Mouse (Mus musculus) thymus, postnatal 25 days (tissue): ENCODE measurements around the gene Astn1.

Source experiments
- DNase-seq: peaks from one replicate; pipeline ENCODE4 v3.0.0; 2022

Astn1 gene

GRCm38 (mm10) chr1:158536867-158537266 is 174.8 kb downstream of the Astn1 start:
- DNase-seq, result no peak

GRCm38 (mm10) chr1:158545095-158545494 is 183.0 kb downstream of the Astn1 start:
- DNase-seq, result no peak

DNA sequence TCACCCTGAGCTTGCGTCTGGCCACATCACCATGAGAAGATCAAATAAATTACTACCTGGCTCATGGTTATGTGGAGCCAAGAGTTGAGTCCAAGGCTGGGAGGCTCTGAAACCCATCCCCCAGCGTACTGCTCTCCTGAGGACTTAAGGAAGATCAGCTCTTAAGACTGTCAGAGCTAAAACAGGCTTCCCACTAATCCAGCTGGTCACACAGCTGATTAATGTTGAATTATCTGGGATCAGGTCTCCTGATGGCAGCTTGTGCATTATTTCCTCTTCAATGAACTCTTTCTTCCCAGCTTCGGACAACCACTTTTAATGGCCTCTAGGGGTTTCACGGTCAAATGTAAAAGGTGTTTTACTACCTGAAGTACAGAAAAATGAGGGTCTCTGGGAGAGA is 184.4 kb downstream of the Astn1 start:
- DNase-seq, result no peak

DNA sequence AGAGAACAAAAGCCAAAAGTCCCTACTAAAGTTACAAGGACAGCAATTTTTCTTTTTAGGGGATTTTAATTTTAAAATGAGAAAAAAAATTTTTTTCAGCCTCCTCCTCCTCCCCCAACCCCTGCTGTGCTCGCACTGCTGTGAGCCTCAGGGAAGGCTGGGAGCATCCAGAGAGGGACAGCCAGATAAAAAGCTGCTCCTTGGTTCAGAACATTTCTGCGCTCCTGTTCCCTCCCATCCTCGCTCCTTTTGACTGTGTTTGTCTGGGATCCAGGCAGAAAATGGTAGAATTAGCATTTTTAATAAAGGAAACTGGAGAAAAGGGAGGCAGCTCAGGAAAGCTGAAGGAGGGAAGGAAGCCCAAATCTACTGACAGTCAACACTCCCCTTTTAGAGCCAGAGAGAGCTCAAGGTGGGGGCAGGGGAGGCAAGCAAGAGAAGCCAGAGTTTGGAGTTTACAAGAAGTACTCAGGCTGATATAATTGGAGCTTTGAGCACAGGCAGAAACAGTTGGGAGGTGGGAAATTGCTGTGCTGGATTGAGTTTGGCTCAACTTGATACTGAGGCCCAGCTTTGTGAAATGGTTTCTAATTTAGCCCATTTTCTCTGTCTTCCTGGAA is 185.6 kb downstream of the Astn1 start:
- no peak for DNase-seq

GRCm38 (mm10) chr1:158548319-158548718 is 186.2 kb downstream of the Astn1 start:
- no peak for DNase-seq

DNA sequence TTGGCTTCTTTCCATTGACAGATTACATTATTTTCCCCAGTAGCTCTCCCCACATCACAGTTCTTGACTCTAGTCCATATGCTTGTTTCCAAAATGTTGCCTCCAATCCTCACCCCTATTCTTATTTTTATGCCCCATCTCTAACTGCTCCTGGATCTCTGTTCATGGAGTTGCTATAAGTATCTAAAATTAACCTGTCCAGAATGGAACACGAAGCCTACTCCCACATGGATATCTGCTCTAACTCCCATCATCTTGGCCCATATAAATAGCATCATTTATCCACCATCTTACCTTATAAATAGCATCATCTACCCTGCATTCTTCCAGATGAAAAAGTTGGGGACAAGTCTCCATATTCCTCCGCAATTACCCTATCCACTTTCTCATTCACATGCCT is 187.5 kb downstream of the Astn1 start:
- no peak for DNase-seq

DNA sequence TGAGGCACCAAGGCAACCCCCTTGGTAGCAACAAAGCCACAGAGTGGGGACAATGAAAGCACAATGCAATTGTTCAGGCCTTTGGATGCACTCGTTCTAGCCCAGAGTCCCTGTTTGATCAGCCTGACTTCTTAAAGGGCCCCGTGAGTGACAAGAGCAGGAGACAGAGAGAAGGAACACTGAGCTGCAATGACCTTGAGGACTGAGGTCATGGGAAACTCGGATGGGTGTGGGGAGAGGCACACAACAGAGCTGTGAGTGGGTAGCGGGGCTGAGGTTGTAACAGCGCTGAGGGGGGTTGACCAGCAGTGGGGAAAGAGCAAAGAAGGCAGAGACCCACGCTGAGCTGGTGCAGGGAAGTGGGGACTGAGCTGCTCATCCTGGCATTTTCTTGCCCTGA is 189.9 kb downstream of the Astn1 start:
- no peak for DNase-seq

DNA sequence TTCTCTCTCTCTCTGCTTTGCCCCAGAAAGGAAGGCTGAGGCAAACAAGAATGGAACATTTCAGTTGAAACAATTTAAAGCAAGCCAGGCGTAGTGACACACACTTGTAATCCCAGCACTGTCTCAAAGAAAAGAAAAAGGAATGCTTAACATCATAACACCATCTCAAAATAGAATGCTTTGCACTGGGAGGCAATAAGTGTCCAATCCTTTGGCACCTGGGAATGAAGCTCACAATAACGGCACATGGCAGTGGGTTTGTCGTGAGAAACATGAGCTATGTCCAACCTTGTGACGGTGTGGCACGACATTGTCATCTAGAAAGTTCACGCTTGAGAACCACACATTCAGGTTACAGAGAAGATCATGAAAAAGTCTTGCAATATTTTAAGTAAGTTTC is 191.3 kb downstream of the Astn1 start:
- no peak for DNase-seq

DNA sequence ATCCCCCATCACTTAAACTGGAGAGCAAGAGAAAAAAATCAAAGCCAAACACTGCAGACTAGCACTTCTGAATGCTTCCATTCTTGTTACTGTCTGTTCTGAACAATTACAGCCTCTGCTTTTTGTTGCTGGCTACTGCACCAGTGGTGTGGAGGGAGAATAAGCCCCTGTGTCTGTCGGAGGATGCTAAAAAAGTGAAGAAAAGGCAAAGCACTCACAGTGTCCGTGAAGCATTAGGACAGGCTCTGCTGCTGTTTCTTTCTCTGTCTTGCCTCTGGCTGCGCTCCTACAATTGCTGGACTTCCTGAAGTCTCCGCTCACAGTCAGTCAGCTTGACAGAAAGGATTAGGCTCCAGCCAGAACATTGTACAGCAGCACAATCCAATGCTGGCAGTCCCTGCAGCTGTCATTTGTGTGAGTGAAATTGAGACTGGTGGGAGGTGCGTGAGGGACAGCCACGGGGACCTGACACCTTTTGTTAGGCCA is 192.0 kb downstream of the Astn1 start:
- no peak for DNase-seq

GRCm38 (mm10) chr1:158573168-158573567 is 211.1 kb downstream of the Astn1 start:
- DNase-seq, result no peak

DNA sequence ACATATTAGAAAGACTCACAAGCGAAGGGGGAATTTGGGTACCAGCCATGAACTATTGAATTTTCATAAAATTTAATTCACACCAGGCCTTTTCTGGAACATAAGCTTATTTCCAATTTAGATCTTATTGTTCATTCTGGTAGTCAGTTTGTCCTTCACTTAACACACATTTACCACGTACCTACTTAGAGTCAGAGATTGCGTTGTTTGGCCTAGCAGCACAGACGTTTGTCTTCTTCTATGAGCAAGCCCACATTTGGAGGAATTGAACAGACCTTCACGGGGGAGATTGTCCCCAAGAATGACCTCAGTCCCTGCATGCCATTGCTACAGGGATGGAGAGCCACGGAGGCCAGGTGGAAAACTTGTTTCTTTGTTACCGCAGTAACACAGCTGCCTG is 211.5 kb downstream of the Astn1 start:
- DNase-seq, result no peak

DNA sequence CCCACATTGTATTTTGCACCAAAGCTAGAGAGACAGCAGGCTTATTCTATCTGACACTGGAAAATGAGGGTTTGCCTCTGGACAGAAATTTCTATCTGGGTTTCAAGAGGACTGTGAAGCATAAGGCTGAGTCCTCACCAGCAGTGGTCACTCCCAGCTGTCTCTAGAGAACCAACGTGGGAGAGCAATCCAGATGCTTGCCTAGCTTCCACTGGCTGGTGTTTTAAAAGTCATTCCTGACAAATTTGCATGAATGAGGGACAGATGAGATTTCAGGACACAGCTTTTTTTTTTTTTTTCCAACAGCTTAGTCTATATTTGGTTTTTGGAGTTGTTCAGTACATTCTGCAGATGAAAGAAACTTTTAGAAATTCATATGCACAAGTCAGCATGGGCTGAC is 213.9 kb downstream of the Astn1 start:
- DNase-seq, result no peak

DNA sequence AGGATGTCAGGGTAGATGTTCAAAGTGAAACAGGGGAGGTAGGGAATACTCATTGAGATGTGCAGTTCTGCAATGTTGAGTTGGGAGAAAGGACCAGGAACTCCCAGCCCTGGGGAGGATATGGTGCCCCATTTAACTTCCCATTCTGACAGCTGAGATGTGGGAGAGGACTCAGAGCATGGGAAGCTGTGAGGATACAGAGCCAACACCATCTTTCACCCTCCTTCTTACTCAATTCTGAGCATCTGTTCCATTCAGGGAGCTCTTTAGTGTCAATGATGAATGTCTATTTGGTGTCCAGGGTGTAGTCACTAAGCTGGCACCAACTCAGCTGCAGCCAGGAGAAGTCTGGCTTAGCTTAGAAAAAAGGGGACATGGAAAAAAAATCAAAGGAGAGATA is 219.7 kb downstream of the Astn1 start:
- DNase-seq, result no peak

DNA sequence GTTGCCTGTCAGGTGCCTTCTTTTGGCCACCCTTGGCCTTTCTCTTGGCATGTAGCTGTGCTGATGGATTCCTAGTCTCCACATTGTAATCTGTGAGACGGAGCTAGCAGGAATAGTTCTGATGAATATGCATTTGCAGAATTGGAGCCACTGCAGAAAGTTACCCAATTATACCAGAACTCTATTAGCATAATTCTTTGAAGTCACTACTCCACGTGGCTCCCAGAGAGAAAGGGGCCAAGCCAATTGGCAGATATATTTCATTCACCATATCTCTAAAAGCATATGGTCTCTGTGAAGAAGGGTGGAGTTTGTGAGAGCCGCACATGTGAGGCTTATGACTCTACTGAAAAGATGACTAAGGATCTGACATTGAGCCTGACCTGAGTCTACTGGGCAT is 226.8 kb downstream of the Astn1 start:
- DNase-seq, result no peak

GRCm38 (mm10) chr1:158596726-158597448 is 234.8 kb downstream of the Astn1 start:
- DNase-seq, result no peak

DNA sequence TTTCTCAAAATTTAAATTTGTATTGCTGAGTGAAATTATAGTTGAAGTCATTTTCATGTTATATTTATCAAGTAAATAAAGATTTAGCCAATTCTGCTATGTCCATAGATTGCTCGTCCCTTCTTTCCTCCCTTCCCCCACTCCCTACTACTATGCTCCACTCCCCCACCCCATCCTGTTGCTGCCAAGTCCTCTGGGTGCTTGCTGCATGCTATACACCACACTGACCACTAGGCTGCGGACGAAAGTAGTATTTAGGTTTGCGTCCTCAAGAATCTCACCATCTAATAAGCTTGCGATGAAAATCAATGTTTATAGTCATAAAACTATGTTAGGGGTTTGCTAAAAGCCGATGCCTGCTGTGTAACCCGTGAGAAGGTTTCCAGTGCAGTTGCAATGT is 235.9 kb downstream of the Astn1 start:
- DNase-seq, result no peak

GRCm38 (mm10) chr1:158599435-158599834 is 237.4 kb downstream of the Astn1 start:
- DNase-seq, result no peak

GRCm38 (mm10) chr1:158603056-158603455 is 241.0 kb downstream of the Astn1 start:
- DNase-seq, result no peak

DNA sequence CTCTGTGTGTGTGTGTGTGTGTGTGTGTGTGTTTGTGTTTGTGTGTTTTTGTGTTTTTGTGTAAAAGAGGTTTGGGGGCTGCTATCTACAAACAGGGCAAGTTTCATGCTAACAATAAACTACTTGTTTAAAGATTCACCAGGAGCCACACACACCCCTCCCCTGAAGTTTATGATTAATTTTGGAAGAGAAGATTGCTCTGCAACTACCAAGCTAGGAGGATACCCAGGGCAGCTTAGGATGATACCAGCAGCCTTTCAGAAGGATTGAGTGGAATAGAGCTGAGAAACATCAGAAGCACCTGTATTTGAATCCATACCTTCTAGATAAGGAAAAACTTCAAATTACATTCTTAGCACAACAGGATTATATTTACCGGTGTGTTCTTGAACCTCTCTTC is 242.1 kb downstream of the Astn1 start:
- DNase-seq, result no peak

- no peak for DNase-seq
Measured at GRCm38 (mm10) chr1:158605597-158605996, 243.5 kb downstream of the Astn1 start.

DNA sequence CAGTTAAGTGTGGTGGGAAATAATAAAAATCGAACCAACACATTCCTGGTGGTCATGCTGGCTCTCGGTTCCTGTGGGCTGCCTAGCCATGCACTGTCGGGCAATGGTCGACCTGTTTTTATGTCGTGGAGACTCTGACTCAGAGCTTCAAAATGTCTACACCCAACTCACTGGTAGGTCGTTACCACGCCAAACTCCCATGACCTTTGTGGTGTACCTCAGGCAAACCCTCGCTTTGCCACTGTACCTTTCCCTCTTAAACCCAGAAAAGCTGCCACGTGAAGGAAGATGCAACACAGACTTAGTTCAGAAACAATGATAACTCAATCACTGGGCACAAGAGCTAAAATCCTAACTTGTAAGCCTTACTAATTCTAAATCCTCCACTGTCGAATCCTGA is 244.3 kb downstream of the Astn1 start:
- DNase-seq, result no peak

- no peak for DNase-seq
Measured at GRCm38 (mm10) chr1:158607201-158607600, 245.1 kb downstream of the Astn1 start.

GRCm38 (mm10) chr1:158615202-158615601 is 253.1 kb downstream of the Astn1 start:
- DNase-seq, result no peak

GRCm38 (mm10) chr1:158617943-158618342 is 255.9 kb downstream of the Astn1 start:
- DNase-seq, result no peak

DNA sequence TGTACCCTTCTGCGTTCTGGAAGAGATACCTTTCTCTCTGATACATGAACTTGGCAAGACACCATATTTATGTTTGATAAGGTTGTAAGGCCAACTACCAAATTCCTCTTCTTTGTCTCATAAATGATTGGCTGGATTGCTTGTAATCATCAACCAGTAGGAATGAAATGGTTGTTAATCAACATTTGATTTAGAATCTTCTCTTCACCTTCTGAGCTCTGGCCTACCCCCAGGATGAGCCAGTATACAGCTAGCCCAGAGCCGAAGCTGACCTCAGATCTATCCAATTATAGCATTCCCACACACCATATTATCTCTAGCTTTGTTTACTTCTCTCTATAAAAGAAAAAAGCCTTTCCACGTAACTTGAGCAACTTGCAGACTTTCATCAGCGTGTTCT is 270.9 kb downstream of the Astn1 start:
- no peak for DNase-seq
